Mouse (Mus musculus) intestine, embryonic 14.5 days (tissue): ENCODE measurements around the gene Gm853. TPM values are rescaled to one million over a fixed set of nuclear protein-coding genes. Genes with fewer than 3 reads are reported as not detected.

Experiments
- polyA plus RNA-seq: library from polyadenylated mRNA; unstranded; fragments of >200 nt; fragmentation: Nextera tagmentation; extraction: Ambion mirVana; gene quantifications from 2 replicates; pipeline ENCODE4 v1.2.1, GENCODE M21; 2014

The Gm853 gene
- polyA plus RNA-seq, 1 experiment from 2014 or later: not detected

Other genes starting within 250 kb of the Gm853 start
- 2.7 and 2.9 TPM in 2 replicates for gene Adgrb2, start 237.5 kb downstream of the Gm853 start, polyA plus RNA-seq
- gene Col16a1, start 174.6 kb downstream of the Gm853 start, polyA plus RNA-seq: 55.1 and 56.9 TPM in 2 replicates
- 70.4 and 74.5 TPM in 2 replicates for gene Pef1, start 119.8 kb downstream of the Gm853 start, polyA plus RNA-seq
- 0.15 TPM in 1 of 2 replicates, not detected in the other for gene Hcrtr1, start 83.0 kb downstream of the Gm853 start, polyA plus RNA-seq
- gene Tinagl1, start 47.3 kb downstream of the Gm853 start, polyA plus RNA-seq: 27.0 and 39.6 TPM in 2 replicates
- 24.1 and 25.3 TPM in 2 replicates for gene Serinc2, start 56.8 kb upstream of the Gm853 start, polyA plus RNA-seq
- 5.5 and 6.6 TPM in 2 replicates for gene Fabp3, start 86.2 kb upstream of the Gm853 start, polyA plus RNA-seq
- not detected in 2 replicates for gene Gm10570, start 86.3 kb upstream of the Gm853 start, polyA plus RNA-seq
- 62.9 and 68.7 TPM in 2 replicates for gene Zcchc17, start 137.5 kb upstream of the Gm853 start, polyA plus RNA-seq
- 155 and 166 TPM in 2 replicates for gene Snrnp40, start 137.7 kb upstream of the Gm853 start, polyA plus RNA-seq